Mouse (Mus musculus) liver, embryonic 12.5 days (tissue): ENCODE measurements around the gene Mcat. TPM values are rescaled to one million over a fixed set of nuclear protein-coding genes. Genes with fewer than 3 reads are reported as not detected.
A peak's percentile ranks its signal among the peaks of the same experiment; 100 is the strongest.

ENCODE experiments used
- ATAC-seq: fragments of 200-750 bp; cut with Nextera tagmentation; 2 replicates; pipeline ENCODE4 v1.8.0; 2017; ENCODE audit warnings: moderate number of reproducible peaks, mild to moderate bottlenecking, moderate library complexity
- H3K27ac ChIP-seq: fragments of 300-500 bp; sonication (generic); 2 replicates; pipeline ENCODE4 v1.5.1; 2016; ENCODE audit warnings: mild to moderate bottlenecking
- H3K27me3 ChIP-seq: fragments of 300-500 bp; sonication (generic); replicated peaks from 2 replicates; pipeline ENCODE4 v1.6.1; 2016; ENCODE audit warnings: mild to moderate bottlenecking, moderate library complexity
- H3K36me3 ChIP-seq: fragments of 300-500 bp; sonication (generic); 2 replicates; pipeline ENCODE4 v1.6.1; 2016; ENCODE audit warnings: mild to moderate bottlenecking, moderate library complexity
- H3K4me1 ChIP-seq: fragments of 300-500 bp; sonication (generic); 2 replicates; pipeline ENCODE4 v1.6.1; 2016
- H3K4me2 ChIP-seq: fragments of 300-500 bp; sonication (generic); 2 replicates; pipeline ENCODE4 v1.6.1; 2016; ENCODE audit warnings: mild to moderate bottlenecking, moderate library complexity
- H3K4me3 ChIP-seq: fragments of 300-500 bp; sonication (generic); 2 replicates; pipeline ENCODE4 v1.5.1; 2016; ENCODE audit warnings: mild to moderate bottlenecking, moderate library complexity
- H3K9ac ChIP-seq: fragments of 300-500 bp; sonication (generic); 2 replicates; pipeline ENCODE4 v1.6.1; 2016; ENCODE audit warnings: mild to moderate bottlenecking, moderate library complexity
- H3K9me3 ChIP-seq: fragments of 300-500 bp; sonication (generic); replicated peaks from 2 replicates; pipeline ENCODE4 v1.6.1; 2016; ENCODE audit warnings: mild to moderate bottlenecking, moderate library complexity
- WGBS: fragments of 180-500 bp; shearing (Covaris S2); methylation state at CpG from one replicate; pipeline ENCODE4 v1.1.7; 2016; ENCODE audit not compliant: insufficient replicate concordance; 5-methylcytosine and 5-hydroxymethylcytosine counted together
- polyA plus RNA-seq: library from polyadenylated mRNA; unstranded; fragments of >200 nt; fragmentation: Nextera tagmentation; extraction: Ambion mirVana; gene quantifications from 2 replicates; pipeline ENCODE4 v1.2.1, GENCODE M21; 2016

The Mcat gene
- polyA plus RNA-seq, 1 experiment from 2014 or later: 28.1 TPM

- WGBS: 68% methylated on average over 5 of the region's 5 CpGs
- Histone ChIP-seq H3K4me2 (no peak overlapping the region), H3K27ac (no peak overlapping the region), H3K27me3 (peaks cover 48% of the 10 kb centered on the region), H3K4me3 (no peak overlapping the region), H3K36me3 (no peaks in the 10 kb centered on the region), H3K9ac (no peak overlapping the region), H3K4me1 (peaks cover 17% of the 10 kb centered on the region), H3K9me3 (no peaks in the 10 kb centered on the region)
- no peak for ATAC-seq
Observed at GRCm38 (mm10) chr15:83531961-83532469, 31.6 kb downstream of the Mcat start.

- no peak overlapping the region for H3K4me3 ChIP-seq
- no peak overlapping the region for H3K9ac ChIP-seq
- peaks cover 59% of the 10 kb centered on the region for H3K27me3 ChIP-seq
- WGBS: 49% methylated on average over 6 of the region's 6 CpGs
- H3K4me1 ChIP-seq: peaks cover 31% of the 10 kb centered on the region
- no peaks in the 10 kb centered on the region for H3K9me3 ChIP-seq
- H3K36me3 ChIP-seq: no peaks in the 10 kb centered on the region
- no peak overlapping the region for H3K4me2 ChIP-seq
- no peak for ATAC-seq
- H3K27ac ChIP-seq: 0 out of 2 replicates have a peak overlapping the region, but pooled peaks have one; percentile 8
Observed at GRCm38 (mm10) chr15:83530688-83531087, 32.9 kb downstream of the Mcat start.

- WGBS: 66% methylated on average over 9 of the region's 9 CpGs
- H3K27me3 ChIP-seq: peaks cover 63% of the 10 kb centered on the region
- no peaks in the 10 kb centered on the region for H3K36me3 ChIP-seq
- no peak; the same call in 1 of the 2 replicates for ATAC-seq
- no peaks in the 10 kb centered on the region for H3K9me3 ChIP-seq
- H3K4me2 ChIP-seq: no peak overlapping the region
- no peak overlapping the region for H3K9ac ChIP-seq
- H3K27ac ChIP-seq: 0 out of 2 replicates have a peak overlapping the region, but pooled peaks have one; percentile 8
- H3K4me1 ChIP-seq: peaks cover 33% of the 10 kb centered on the region
- no peak overlapping the region for H3K4me3 ChIP-seq
Observed at GRCm38 (mm10) chr15:83530233-83530632, 33.4 kb downstream of the Mcat start.

GRCm38 (mm10) chr15:83529765-83530164 lies 33.8 kb downstream of the Mcat start:
- H3K27ac ChIP-seq: no peak overlapping the region
- no peak overlapping the region for H3K9ac ChIP-seq
- 60% methylated on average over 5 of the region's 5 CpGs for WGBS
- H3K4me3 ChIP-seq: no peak overlapping the region
- H3K4me2 ChIP-seq: no peak overlapping the region
- no peaks in the 10 kb centered on the region for H3K9me3 ChIP-seq
- H3K27me3 ChIP-seq: peaks cover 68% of the 10 kb centered on the region
- H3K4me1 ChIP-seq: peaks cover 33% of the 10 kb centered on the region
- H3K36me3 ChIP-seq: no peaks in the 10 kb centered on the region
- ATAC-seq: no peak

- ATAC-seq: no peak
- peaks cover 77% of the 10 kb centered on the region for H3K27me3 ChIP-seq
Observed at GRCm38 (mm10) chr15:83528892-83529291, 34.7 kb downstream of the Mcat start.

GRCm38 (mm10) chr15:83527747-83528146 lies 35.8 kb downstream of the Mcat start:
- Histone ChIP-seq H3K36me3 (no peaks in the 10 kb centered on the region), H3K27ac (no peak overlapping the region), H3K27me3 (peaks cover 87% of the 10 kb centered on the region), H3K9me3 (no peaks in the 10 kb centered on the region), H3K4me3 (peak overlapping the region; percentile 62), H3K4me2 (peak overlapping the region; percentile 90), H3K4me1 (peaks cover 51% of the 10 kb centered on the region), H3K9ac (no peak overlapping the region)
- 45% methylated on average over 2 of the region's 2 CpGs for WGBS
- ATAC-seq: no peak

More at GRCm38 (mm10) chr15:83528892-83529291, 34.7 kb downstream of the Mcat start:
- H3K36me3 ChIP-seq: no peaks in the 10 kb centered on the region
- WGBS: 51% methylated on average over 4 of the region's 4 CpGs
- no peak overlapping the region for H3K4me2 ChIP-seq
- no peaks in the 10 kb centered on the region for H3K9me3 ChIP-seq
- no peak overlapping the region for H3K9ac ChIP-seq
- H3K27ac ChIP-seq: no peak overlapping the region
- peaks cover 41% of the 10 kb centered on the region for H3K4me1 ChIP-seq
- no peak overlapping the region for H3K4me3 ChIP-seq

- peak overlapping the region; percentile 90 for H3K4me2 ChIP-seq
- no peak overlapping the region for H3K27ac ChIP-seq
- peak overlapping the region; percentile 62 for H3K4me3 ChIP-seq
- 4% methylated on average over 26 of the region's 26 CpGs for WGBS
- H3K9ac ChIP-seq: peak overlapping the region; percentile 55
- H3K27me3 ChIP-seq: peaks cover 87% of the 10 kb centered on the region
- peaks cover 51% of the 10 kb centered on the region for H3K4me1 ChIP-seq
- ATAC-seq: peak; percentile 16; the same call in 1 of the 2 replicates
- H3K9me3 ChIP-seq: no peaks in the 10 kb centered on the region
- no peaks in the 10 kb centered on the region for H3K36me3 ChIP-seq
Observed at GRCm38 (mm10) chr15:83527092-83527437, 36.5 kb downstream of the Mcat start.

GRCm38 (mm10) chr15:83526424-83527091 lies 37.0 kb downstream of the Mcat start, which contains the start of gene Bik:
Gene Bik (plus strand): TSS chr15:83526862.
- Histone ChIP-seq H3K4me3 (peak within 1 kb of the TSS; percentile 62), H3K4me1 (peaks cover 54% of the 10 kb centered on the region)
- WGBS: 1% methylated on average over 44 of the region's 45 CpGs

GRCm38 (mm10) chr15:83524333-83524729 lies 39.3 kb downstream of the Mcat start:
- H3K27ac ChIP-seq: no peak overlapping the region
- H3K4me1 ChIP-seq: peaks cover 46% of the 10 kb centered on the region
- no peak for ATAC-seq
- 65% methylated on average over 3 of the region's 3 CpGs for WGBS
- no peaks in the 10 kb centered on the region for H3K9me3 ChIP-seq
- H3K4me2 ChIP-seq: no peak overlapping the region
- no peak overlapping the region for H3K4me3 ChIP-seq
- H3K27me3 ChIP-seq: peaks cover 75% of the 10 kb centered on the region
- H3K36me3 ChIP-seq: no peaks in the 10 kb centered on the region
- no peak overlapping the region for H3K9ac ChIP-seq

More at GRCm38 (mm10) chr15:83526424-83527091, 37.0 kb downstream of the Mcat start, which contains the start of gene Bik:
- H3K27me3 ChIP-seq: peaks cover 90% of the 10 kb centered on the region
- no peaks in the 10 kb centered on the region for H3K9me3 ChIP-seq
- H3K36me3 ChIP-seq: no peaks in the 10 kb centered on the region
- peak; percentile 72; the same call in 1 of the 2 replicates for ATAC-seq
- peak within 1 kb of the TSS; percentile 90 for H3K4me2 ChIP-seq
- H3K9ac ChIP-seq: peak within 1 kb of the TSS; percentile 55
- no peak within 1 kb of the TSS for H3K27ac ChIP-seq

- H3K4me3 ChIP-seq: no peak overlapping the region
- H3K27me3 ChIP-seq: peaks cover 74% of the 10 kb centered on the region
Observed at GRCm38 (mm10) chr15:83523638-83524332, 39.8 kb downstream of the Mcat start.

GRCm38 (mm10) chr15:83523196-83523595 lies 40.4 kb downstream of the Mcat start:
- Histone ChIP-seq H3K9me3 (no peaks in the 10 kb centered on the region), H3K4me3 (no peak overlapping the region), H3K4me2 (no peak overlapping the region), H3K4me1 (peaks cover 51% of the 10 kb centered on the region), H3K9ac (no peak overlapping the region), H3K27me3 (peaks cover 74% of the 10 kb centered on the region), H3K27ac (no peak overlapping the region), H3K36me3 (no peaks in the 10 kb centered on the region)
- no peak for ATAC-seq
- 37% methylated on average over 7 of the region's 7 CpGs for WGBS

More at GRCm38 (mm10) chr15:83523638-83524332, 39.8 kb downstream of the Mcat start:
- no peak for ATAC-seq
- Histone ChIP-seq H3K4me1 (peaks cover 46% of the 10 kb centered on the region), H3K9ac (no peak overlapping the region), H3K36me3 (no peaks in the 10 kb centered on the region), H3K27ac (no peak overlapping the region), H3K9me3 (no peaks in the 10 kb centered on the region), H3K4me2 (no peak overlapping the region)
- WGBS: 39% methylated on average over 14 of the region's 14 CpGs

GRCm38 (mm10) chr15:83520861-83521382 lies 42.7 kb downstream of the Mcat start:
- Histone ChIP-seq H3K4me2 (no peak overlapping the region), H3K9me3 (no peaks in the 10 kb centered on the region), H3K9ac (no peak overlapping the region), H3K4me1 (peaks cover 34% of the 10 kb centered on the region), H3K27ac (no peak overlapping the region), H3K4me3 (no peak overlapping the region), H3K36me3 (no peaks in the 10 kb centered on the region), H3K27me3 (peaks cover 51% of the 10 kb centered on the region)
- WGBS: 63% methylated on average over 6 of the region's 6 CpGs
- ATAC-seq: no peak
